Mouse (Mus musculus): ENCODE measurements around the gene Hoxa4.

DNA sequence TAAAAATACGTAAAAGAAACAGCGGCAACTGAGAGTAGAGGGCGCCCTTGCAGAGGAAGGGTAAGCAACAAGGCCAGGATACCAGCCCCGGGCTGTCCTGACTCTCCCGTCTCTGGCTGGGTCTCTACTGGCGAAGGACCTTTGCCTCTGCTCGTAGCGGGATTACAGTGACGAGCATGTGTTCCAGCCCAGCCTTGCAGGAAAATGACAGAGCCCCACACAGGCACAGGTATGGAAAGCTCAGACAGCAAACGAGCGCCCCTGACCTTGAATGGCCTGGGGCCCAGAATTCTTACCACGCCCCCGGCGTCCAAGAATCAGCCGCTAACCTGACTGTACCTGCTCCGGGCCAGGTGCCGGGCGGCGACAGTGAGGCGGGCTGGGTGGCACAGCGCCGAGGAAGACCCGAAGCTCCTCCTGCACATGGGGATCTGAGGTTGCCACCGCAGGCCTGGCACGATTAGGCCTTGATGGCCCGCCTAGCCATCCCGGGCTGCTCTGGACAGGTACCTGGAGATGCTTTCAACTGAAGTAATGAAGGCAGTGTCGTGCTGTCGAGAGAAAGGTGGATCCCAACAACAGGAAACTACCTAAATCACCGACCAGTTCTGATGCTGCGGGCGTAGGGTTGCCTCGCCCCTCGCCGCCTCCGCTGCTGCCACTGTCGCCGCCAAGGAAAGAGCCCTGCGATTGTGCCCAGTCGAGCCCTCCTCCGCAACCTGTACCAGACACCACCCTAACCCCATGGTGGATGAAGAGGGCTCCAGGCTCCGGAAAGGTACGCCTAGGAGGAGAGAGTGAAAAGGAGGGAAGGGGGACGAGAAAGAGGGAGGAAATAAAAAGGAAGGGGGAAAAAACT, 38.2 kb upstream of the Hoxa4 start:
- no peak for TF ChIP-seq CTCF (IDR thresholded peaks at IDR 0.05; ENCODE audit: insufficient read depth, low read depth, low read length)
- TF ChIP-seq POLR2A (IDR thresholded peaks at IDR 0.05; ENCODE audit: insufficient read depth, low read depth, low read length), result no peak

Data from olfactory bulb, adult 2 months (tissue).